10 mouse cellular contexts compared by ENCODE assay signal in the genomic region with DNA sequence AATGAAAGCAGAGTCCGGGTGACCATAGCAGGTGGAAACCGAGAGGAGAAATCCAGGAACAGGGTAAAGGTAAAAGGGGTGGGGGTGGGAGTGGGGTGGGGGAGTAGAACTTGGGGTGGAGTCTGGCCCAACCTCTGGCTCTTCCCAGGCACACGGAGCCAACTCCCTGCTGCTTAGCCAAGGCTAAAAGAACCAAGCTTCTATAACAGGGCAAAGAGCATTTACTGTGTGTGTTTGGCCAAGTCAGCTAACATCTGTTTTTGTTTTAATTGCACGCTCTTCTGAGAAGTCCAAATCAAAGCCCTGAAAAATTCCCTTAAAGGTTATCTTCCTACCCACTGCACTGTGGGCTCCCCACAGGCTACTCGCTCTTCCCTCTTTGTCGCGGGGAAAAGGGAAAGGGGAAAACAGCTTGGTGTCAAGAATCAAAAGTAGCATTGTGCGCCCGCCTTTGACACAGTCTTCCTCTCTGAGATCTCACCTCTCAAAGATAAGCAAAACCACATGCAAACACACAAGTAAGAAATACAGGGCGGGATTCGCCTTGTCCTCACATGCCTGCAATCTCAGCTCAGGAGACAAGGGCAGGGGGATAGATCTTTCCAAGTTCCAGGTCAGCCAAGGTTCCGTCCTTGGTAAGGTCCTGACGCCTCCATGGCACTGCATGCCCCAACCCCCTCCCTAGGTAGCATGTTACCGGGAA. TPM values are rescaled to one million over a fixed set of nuclear protein-coding genes. Genes with fewer than 3 reads are reported as not detected.
DNase-seq lines count a peak whose midpoint lies in the region; ATAC-seq lines count a peak whose summit lies in the region.
"Had no signal": no experiment of that assay in that cellular context is flagged by ENCODE, and none has a peak within 500 bp of the region (broad histone marks: within the 10 kb centered on the region; RNA-seq: fewer than 3 reads in every experiment).

No protein-coding gene starts in this region.

- H3K36me3 ChIP-seq in embryonic facial prominence, embryonic 11.5 days (replicated peaks; ENCODE audit: control insufficient read depth, insufficient read depth, low read depth, low read length), result no peaks in the 10 kb centered on the region
- no peaks in the 10 kb centered on the region for H3K36me3 ChIP-seq in limb, embryonic 12.5 days
- no peaks in the 10 kb centered on the region for H3K36me3 ChIP-seq in forebrain, embryonic 11.5 days (ENCODE audit: control insufficient read depth, insufficient read depth, low read length)
- H3K36me3 ChIP-seq: hindbrain, embryonic 13.5 days had no signal

- 0 out of 2 replicates have a peak, but pooled peaks have one; percentile 44 for ATAC-seq in embryonic facial prominence, embryonic 11.5 days (replicated peaks; ENCODE audit: insufficient number of reproducible peaks, low FRiP score, low TSS enrichment, low read depth)
- no peak for ATAC-seq in limb, embryonic 12.5 days (ENCODE audit: insufficient number of reproducible peaks, insufficient read depth, low FRiP score, low TSS enrichment, low read depth)
- ATAC-seq in forebrain, embryonic 11.5 days (replicated peaks; ENCODE audit: low FRiP score), result no peak

- no peaks in the 10 kb centered on the region for H3K9me3 ChIP-seq in embryonic facial prominence, embryonic 11.5 days (replicated peaks; ENCODE audit: control insufficient read depth, low read length)
- no peaks in the 10 kb centered on the region for H3K9me3 ChIP-seq in limb, embryonic 12.5 days
- no peaks in the 10 kb centered on the region for H3K9me3 ChIP-seq in forebrain, embryonic 11.5 days (ENCODE audit: control insufficient read depth, low read length)
- H3K9me3 ChIP-seq: hindbrain, embryonic 13.5 days had no signal

- peak; percentile 59 for DNase-seq in heart, adult 11 months
- DNase-seq in heart, postnatal 14 days, result no peak
- peak; percentile 30 for DNase-seq in CD4-positive helper T cell, adult 2 months (ENCODE audit: low read depth, low spot score)
- peak; percentile 70 for DNase-seq in embryonic facial prominence, embryonic 11.5 days (ENCODE audit: low spot score)
- no peak for DNase-seq in forebrain, embryonic 11.5 days (ENCODE audit: low spot score)
- no peak for DNase-seq in urinary bladder, postnatal 36 days (ENCODE audit: low spot score in 2 of 2)
- no peak for DNase-seq in left cerebral cortex, postnatal 14 days (ENCODE audit: low spot score in 2 of 2)
- DNase-seq: kidney, postnatal 10 days had no signal

- H3K4me3 ChIP-seq in embryonic facial prominence, embryonic 11.5 days (ENCODE audit: low read depth, low read length), result no peak overlapping the region
- 0 out of 2 replicates have a peak overlapping the region, but pooled peaks have one; percentile 7 for H3K4me3 ChIP-seq in limb, embryonic 12.5 days (replicated peaks)
- H3K4me3 ChIP-seq in forebrain, embryonic 11.5 days (ENCODE audit: low read depth, low read length), result no peak overlapping the region
- H3K4me3 ChIP-seq: hindbrain, embryonic 13.5 days had no signal

- no peak overlapping the region for H3K27ac ChIP-seq in embryonic facial prominence, embryonic 11.5 days (replicated peaks; ENCODE audit: low read depth, low read length)
- peak overlapping the region; percentile 45; the same call in 1 of the 2 replicates for H3K27ac ChIP-seq in limb, embryonic 12.5 days
- no peak overlapping the region for H3K27ac ChIP-seq in forebrain, embryonic 11.5 days (ENCODE audit: low read depth, low read length)
- H3K27ac ChIP-seq: hindbrain, embryonic 13.5 days had no signal

- no peaks in the 10 kb centered on the region for H3K27me3 ChIP-seq in embryonic facial prominence, embryonic 11.5 days (ENCODE audit: control insufficient read depth, insufficient read depth, low read length)
- H3K27me3 ChIP-seq in limb, embryonic 12.5 days, result no peaks in the 10 kb centered on the region
- no peaks in the 10 kb centered on the region for H3K27me3 ChIP-seq in forebrain, embryonic 11.5 days (ENCODE audit: control insufficient read depth, insufficient read depth, low read length)
- H3K27me3 ChIP-seq: hindbrain, embryonic 13.5 days had no signal

- H3K4me2 ChIP-seq in embryonic facial prominence, embryonic 11.5 days (ENCODE audit: low read depth, low read length), result peak overlapping the region; percentile 19; the same call in 1 of the 2 replicates
- peak overlapping the region; percentile 37 for H3K4me2 ChIP-seq in limb, embryonic 12.5 days
- no peak overlapping the region for H3K4me2 ChIP-seq in forebrain, embryonic 11.5 days (ENCODE audit: low read depth, low read length, severe bottlenecking)
- H3K4me2 ChIP-seq: hindbrain, embryonic 13.5 days had no signal

- intact Hi-C loops in heart, postnatal 14 days (cut with DNase I), result no loop called here
- intact Hi-C loops in left cerebral cortex, postnatal 14 days (cut with DNase I), result no loop called here

- no peak overlapping the region for H3K9ac ChIP-seq in embryonic facial prominence, embryonic 11.5 days (replicated peaks; ENCODE audit: low read length)
- H3K9ac ChIP-seq in limb, embryonic 12.5 days (replicated peaks), result no peak overlapping the region
- no peak overlapping the region for H3K9ac ChIP-seq in forebrain, embryonic 11.5 days (ENCODE audit: low read length)
- H3K9ac ChIP-seq: hindbrain, embryonic 13.5 days had no signal

- 27% methylated on average over 14 of the region's 14 CpGs for WGBS in embryonic facial prominence, embryonic 11.5 days
- WGBS in limb, embryonic 12.5 days, result 21% methylated on average over 14 of the region's 14 CpGs
- WGBS in forebrain, embryonic 11.5 days, result 61% methylated on average over 14 of the region's 14 CpGs

- H3K4me1 ChIP-seq in embryonic facial prominence, embryonic 11.5 days (ENCODE audit: control insufficient read depth, insufficient read depth, low read length), result no peaks in the 10 kb centered on the region
- H3K4me1 ChIP-seq in limb, embryonic 12.5 days (replicated peaks), result peaks cover 14% of the 10 kb centered on the region
- H3K4me1 ChIP-seq in forebrain, embryonic 11.5 days (replicated peaks; ENCODE audit: control insufficient read depth, insufficient read depth, low read length), result no peaks in the 10 kb centered on the region
- H3K4me1 ChIP-seq: hindbrain, embryonic 13.5 days had no signal

RNA-seq across cellular contexts. Expression of a gene that starts 18.4 kb away (rescaled TPM):
- 10 to 100 TPM; 13.4 to 17.7 TPM for total RNA-seq in heart, postnatal 14 days (2021)
- 3.1 and 6.0 TPM in 2 replicates for polyA plus RNA-seq in embryonic facial prominence, embryonic 11.5 days (2014; fragmentation: Nextera tagmentation; extraction: Ambion mirVana)
- polyA plus RNA-seq in limb, embryonic 12.5 days (2016; fragmentation: Nextera tagmentation; extraction: Ambion mirVana), result 2.0 and 2.3 TPM in 2 replicates
- 3.4 and 4.0 TPM in 2 replicates for polyA plus RNA-seq in forebrain, embryonic 11.5 days (2014; fragmentation: Nextera tagmentation; extraction: Ambion mirVana)
- 10 to 100 TPM; 46.6 to 54.0 TPM for total RNA-seq in left cerebral cortex, postnatal 14 days (2021)

Comparison
In these comparisons a context has a peak if more than half of its experiments do, and no peak if none do; other contexts are left out.
1. DNase-seq: peak in heart, adult 11 months (single experiment), CD4-positive helper T cell, adult 2 months (single experiment) and embryonic facial prominence, embryonic 11.5 days (single experiment); none in heart, postnatal 14 days (0 of 2), forebrain, embryonic 11.5 days (single experiment), urinary bladder, postnatal 36 days (0 of 2) and left cerebral cortex, postnatal 14 days (0 of 2).